Mouse (Mus musculus) mouse trophoblast stem cell (cell line): ENCODE data around the gene Dusp28.

Experiments used
- in situ Hi-C, 2 experiments: fragments of 300-500 bp; cut with MseI, MboI; formaldehyde crosslinking; loops; 2 replicates in 1 of 2; 3 replicates in 1 of 2; pipeline ENCODE4 v1.15.1; 2025

The Dusp28 gene

DNA sequence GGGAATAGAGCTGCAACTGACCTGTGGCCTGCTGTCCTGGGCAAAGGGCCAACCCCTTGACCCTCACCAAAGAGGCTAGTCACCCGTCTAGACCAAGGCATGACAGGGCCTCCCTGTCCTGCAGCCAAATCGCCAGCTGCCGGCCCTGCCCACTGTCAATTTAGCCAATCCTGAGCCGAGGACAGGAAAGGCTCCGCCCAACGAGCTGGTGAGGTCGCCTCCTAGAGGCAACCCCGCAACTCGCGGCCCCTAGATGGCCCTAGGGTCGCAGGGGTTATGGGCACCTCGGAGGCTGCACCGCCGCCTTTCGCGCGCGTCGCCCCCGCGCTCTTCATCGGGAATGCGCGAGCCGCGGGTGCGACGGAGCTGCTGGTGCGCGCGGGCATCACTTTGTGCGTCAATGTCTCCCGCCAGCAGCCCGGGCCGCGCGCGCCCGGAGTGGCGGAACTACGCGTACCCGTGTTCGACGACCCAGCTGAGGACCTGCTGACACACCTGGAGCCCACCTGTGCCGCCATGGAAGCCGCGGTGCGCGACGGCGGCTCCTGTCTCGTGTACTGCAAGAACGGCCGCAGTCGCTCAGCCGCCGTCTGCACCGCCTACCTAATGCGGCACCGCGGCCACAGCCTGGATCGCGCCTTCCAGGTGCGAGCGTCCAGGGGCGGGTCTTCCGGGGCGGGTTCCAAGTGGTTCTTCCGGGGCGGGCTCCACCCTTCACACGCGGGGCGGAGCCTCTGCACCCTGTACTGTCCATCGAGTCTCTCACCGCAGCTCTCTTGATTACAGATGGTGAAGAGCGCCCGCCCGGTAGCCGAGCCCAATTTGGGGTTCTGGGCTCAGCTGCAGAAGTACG, at the start of gene Dusp28:
Gene Dusp28 (plus strand): TSS at position 203 of the 853 bp plus-strand sequence.
- in situ Hi-C loops = no loop called here

GRCm38 (mm10) chr1:92861503-92861902, 45.3 kb upstream of the Dusp28 start:
- in situ Hi-C loops = no loop called here

DNA sequence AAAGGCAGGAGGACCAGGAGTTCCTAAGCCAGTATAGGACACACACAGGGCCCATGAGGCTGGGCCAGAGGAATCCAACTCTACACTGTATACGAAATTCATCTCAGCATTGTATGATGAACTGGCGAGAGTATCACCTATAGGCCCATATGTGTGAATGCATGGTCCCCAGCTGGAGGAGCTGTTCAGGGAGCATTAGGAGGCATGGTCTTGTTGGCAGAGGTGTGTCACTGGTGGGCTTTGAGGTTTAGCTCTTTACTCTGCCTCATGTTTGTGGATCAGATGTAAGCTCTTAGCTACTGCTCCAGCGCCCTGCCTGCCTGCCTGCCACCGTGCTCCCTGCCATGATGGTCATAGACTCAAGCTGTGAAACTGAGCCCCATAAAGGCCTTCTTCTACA, 43.5 kb upstream of the Dusp28 start:
- in situ Hi-C loops = no loop called here

GRCm38 (mm10) chr1:92866170-92866569, 40.6 kb upstream of the Dusp28 start:
- in situ Hi-C loops = no loop called here

DNA sequence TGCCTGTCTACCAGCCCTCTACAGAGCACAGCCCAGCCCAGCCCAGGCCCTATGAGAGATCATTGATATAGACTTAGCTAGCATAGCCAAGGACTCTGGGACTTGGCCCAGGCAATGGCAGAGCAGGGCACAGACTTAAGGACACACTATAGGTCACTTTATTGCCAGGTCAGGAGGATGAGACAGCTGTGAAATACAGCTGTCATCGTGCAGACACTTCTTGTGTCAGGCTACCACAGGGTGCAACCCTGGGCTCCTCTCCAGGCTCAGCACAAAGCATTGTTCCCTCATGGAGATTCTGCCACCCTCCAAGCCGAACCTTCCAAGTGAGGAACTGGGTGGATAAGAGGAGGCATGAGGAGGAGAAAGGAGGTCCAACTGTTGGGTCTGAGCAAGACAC, 36.8 kb upstream of the Dusp28 start:
- in situ Hi-C loops = no loop called here

GRCm38 (mm10) chr1:92872666-92873065, 34.1 kb upstream of the Dusp28 start:
- in situ Hi-C loops = no loop called here

DNA sequence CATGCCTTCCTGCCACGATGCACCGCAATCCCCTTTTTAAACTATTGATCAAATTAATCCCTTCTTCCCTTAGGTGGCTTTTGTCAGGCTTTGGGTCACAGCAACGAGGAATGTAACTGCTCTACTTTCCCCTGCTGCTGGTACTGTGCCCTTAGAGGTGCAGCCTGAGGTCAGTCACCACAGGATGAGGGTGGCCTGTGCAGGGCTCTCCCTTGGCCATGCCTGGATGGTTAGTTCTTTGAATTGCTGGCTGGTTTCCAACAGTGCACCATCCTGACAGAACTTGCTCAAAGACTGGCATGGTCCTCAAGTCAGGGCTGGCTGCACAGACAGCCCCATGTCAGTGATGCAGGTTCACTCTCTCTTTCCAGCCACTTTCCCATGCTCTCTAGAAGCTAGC, 32.8 kb upstream of the Dusp28 start:
- in situ Hi-C loops = no loop called here

- in situ Hi-C loops = no loop called here
These were observed 31.2 kb upstream of the Dusp28 start for GRCm38 (mm10) chr1:92875360-92876111.

GRCm38 (mm10) chr1:92877431-92877978, 29.3 kb upstream of the Dusp28 start:
- in situ Hi-C loops = no loop called here

- in situ Hi-C loops = no loop called here
These were observed 28.6 kb upstream of the Dusp28 start for GRCm38 (mm10) chr1:92878066-92878741.

DNA sequence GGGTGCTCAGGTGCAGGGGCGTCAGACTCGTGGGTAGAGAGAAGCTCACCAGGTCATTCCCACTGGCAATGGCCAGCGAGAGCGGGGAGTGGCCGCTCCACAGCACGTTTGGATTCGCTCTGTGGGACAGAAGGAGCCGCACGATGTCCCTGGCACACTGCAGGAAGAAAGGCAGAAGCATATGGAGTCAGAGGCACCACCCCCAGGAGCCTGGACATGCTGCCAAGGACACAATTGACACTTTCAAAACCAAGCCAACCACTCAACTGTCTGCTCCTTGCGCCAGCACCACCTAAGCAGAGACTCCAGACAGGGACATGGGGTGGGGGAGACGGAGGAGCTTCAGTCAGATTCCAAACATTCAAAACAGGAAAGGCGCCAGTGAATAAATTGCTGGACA, 27.5 kb upstream of the Dusp28 start:
- in situ Hi-C loops = no loop called here

DNA sequence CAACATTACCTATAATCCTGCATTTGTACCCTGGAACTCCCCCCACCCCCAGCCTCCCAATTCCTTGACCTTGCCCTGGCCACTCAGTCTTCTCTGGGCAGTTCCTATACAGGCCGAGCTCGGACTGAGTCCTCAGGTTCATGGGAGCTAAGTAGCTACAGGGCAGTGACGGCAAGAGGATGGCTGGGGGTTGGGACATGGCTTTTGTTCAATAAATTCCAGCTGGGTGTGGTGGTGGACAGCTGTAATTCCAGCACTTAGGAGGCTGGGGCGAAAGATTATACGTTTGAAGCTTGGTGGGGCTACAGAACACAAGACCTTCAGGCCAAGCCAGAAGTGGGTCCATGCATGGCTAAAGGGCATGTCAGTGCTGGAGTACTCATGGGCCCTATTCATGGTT, 26.7 kb upstream of the Dusp28 start:
- in situ Hi-C loops = no loop called here

GRCm38 (mm10) chr1:92881982-92882381, 24.8 kb upstream of the Dusp28 start:
- in situ Hi-C loops = no loop called here

- in situ Hi-C loops = no loop called here
These were observed 17.7 kb upstream of the Dusp28 start for GRCm38 (mm10) chr1:92888901-92889655.

- in situ Hi-C loops = no loop called here
These were observed 14.0 kb upstream of the Dusp28 start for GRCm38 (mm10) chr1:92892791-92893190.

DNA sequence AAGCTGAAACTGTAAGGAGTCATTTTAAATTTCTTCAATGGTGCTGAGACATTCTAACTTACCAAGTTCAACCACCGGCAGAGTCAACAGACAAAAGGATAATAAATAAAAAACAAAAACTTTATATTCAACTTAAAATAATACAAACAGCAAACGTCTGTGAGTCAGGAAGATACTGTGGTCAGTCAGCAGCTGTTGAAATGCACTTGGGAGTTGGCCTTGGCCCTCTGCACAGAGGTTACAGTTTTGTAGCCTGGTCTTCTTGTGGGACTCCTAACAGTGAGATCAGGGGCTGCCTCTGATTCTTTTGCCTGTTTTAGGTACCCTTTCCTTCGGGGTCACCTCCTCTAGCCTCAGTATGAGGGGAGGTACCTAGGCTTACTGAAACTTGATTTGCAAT, 12.9 kb upstream of the Dusp28 start:
- in situ Hi-C loops = no loop called here

DNA sequence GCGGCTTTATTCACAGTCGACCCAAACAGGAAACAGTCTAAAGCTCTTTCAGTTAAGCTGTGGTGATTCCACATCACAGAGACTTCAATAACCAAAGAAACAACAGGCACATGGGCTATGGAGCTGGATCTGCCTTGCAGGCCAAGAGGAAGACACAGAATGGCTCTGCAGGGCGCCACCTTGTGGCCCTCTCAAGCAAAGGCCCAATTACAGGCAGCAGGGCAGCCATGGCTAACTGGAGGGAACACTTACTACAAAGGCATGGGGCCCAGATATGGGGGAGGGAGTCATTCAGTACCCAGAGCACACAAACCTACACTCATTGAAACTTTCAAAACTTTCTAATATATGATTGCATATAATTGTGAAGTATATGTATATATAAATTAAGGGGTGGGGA, 11.7 kb upstream of the Dusp28 start:
- in situ Hi-C loops = loop anchor here in 1 of 2 experiments (5.0 kb wide), 1 partner anchor 53 kb away; no protein-coding TSS in a partner anchor

GRCm38 (mm10) chr1:92902786-92903185, 4.0 kb upstream of the Dusp28 start, which contains the start of gene Ankmy1:
Gene Ankmy1 (minus strand): TSS chr1:92902906.
- in situ Hi-C loops = no loop called here

- in situ Hi-C loops = no loop called here
These were observed 3.2 kb upstream of the Dusp28 start for GRCm38 (mm10) chr1:92903627-92904026.

- in situ Hi-C loops = no loop called here
These were observed 974 bp upstream of the Dusp28 start for GRCm38 (mm10) chr1:92905703-92906310.
